Mouse (Mus musculus) spleen, adult 2 months (tissue): ENCODE data around the gene Atm.

ENCODE experiments used
- CTCF ChIP-seq: fragments of 200-500 bp; IDR thresholded peaks from 2 replicates; pipeline ENCODE4 v1.5.1; 2011; ENCODE audit warnings: mild to moderate bottlenecking, inconsistent platforms; ENCODE audit not compliant: insufficient read depth, insufficient read length, insufficient replicate concordance; ENCODE audit errors: extremely low read depth
- POLR2A ChIP-seq: fragments of 200-500 bp; IDR thresholded peaks from 2 replicates; pipeline ENCODE4 v1.6.1; 2011; ENCODE audit warnings: low read depth, low read length, inconsistent platforms

DNA sequence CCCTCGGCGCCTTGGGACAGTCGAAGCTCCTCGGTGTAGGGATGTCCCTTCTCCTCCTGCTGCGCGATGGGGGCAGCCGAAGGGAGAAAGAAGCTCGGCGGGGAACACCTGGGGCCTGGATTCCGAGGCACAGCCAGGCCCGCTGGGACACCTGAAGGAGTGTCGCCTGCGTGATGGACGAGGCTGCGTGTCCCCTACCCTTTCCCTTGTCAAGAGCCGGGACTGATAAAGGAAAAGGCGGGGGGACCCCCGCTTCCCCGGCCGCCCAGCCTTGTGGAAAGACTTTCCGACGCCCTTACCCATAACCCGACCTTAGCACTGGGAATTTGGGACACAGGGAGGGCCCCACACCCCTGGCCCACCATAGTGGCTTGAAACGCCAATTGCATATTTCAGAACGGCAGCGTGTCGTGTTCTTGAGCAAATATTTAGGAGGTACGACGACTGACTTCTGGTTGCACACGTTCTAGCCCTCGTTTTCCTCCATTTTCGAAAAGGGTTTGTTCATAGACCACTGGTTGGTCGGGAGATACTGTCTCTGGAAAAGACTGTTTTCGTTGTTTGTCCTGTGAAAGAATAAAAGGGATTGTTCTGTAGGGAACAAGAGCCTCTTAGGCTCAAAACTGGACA, 911 bp upstream of the Atm start:
- TF ChIP-seq POLR2A (no peak), CTCF (no peak)
